Mouse (Mus musculus) myocyte (in vitro differentiated cells): ENCODE data around the gene Serpinb9c.

Experiments used
- E2F4 ChIP-seq: IDR thresholded peaks from one replicate; pipeline ENCODE4 v1.6.1; 2011; ENCODE audit warnings: mild to moderate bottlenecking, control low read depth, moderate library complexity; ENCODE audit not compliant: insufficient read depth
- POLR2A ChIP-seq: IDR thresholded peaks from one replicate; pipeline ENCODE4 v1.6.1; 2011; ENCODE audit warnings: low read depth, mild to moderate bottlenecking, control low read depth, moderate library complexity; ENCODE audit not compliant: insufficient read length
- TCF12 ChIP-seq: IDR thresholded peaks from one replicate; pipeline ENCODE4 v1.6.1; 2011; ENCODE audit warnings: mild to moderate bottlenecking, control low read depth; ENCODE audit not compliant: poor library complexity, insufficient read depth, severe bottlenecking
- USF1 ChIP-seq: IDR thresholded peaks from one replicate; pipeline ENCODE4 v1.6.1; 2011; ENCODE audit warnings: low read depth, mild to moderate bottlenecking, control low read depth, moderate library complexity

DNA sequence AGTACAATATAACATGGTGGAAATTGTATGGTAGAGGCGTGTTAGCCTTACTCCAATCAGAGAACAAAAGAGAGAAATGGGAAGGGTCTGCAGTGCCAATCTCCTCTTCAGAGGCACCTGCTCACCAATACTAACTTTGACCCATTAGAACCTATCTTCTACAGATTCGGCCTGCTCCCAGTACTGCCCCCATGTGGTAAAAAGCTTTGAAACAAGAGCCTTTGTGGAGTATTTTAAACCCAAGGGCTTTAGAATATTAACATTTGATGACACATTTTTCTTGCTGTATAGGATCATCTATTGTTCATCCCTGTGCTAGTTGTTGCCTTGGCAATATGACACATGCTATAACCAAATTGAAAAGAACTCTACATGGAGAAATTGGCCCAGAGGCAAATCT, 40.2 kb upstream of the Serpinb9c start:
- TF ChIP-seq POLR2A (no peak), E2F4 (no peak), USF1 (no peak), TCF12 (no peak)
